Mouse (Mus musculus): ENCODE measurements around the gene Alpk3. TPM values are rescaled to one million over a fixed set of nuclear protein-coding genes. Genes with fewer than 3 reads are reported as not detected.
"Not testable (repeated sequence)": the region's sequence is repeated elsewhere in the genome, so short reads cannot be mapped to it uniquely, and the experiment has no call there.

Alpk3 gene
- polyA plus RNA-seq, 1 experiment from 2014 or later: 8.4 TPM

DNA sequence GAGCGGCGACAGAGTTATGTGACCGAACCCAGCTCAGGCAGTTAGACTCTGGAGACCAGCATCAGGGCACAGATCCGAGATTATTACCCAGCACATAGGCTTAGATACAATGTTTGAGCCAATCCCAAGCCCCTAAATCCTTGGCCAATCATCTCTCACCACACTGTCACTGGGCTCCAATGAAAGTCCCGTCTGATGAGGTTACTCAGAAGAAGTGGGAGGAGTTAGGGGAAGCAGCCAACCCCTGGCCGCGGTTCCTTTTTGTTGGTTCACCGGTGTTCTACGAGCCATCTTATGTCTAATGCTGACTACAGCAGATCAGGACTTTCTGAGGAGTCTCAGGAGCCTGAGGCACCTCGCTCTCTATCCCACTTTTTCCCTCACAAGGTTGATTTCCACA, 94.9 kb downstream of the Alpk3 start:
- ATAC-seq: no peak
- Histone ChIP-seq H3K27ac (ENCODE audit: low read length) (no peak overlapping the region), H3K9ac (ENCODE audit: low read depth, low read length) (no peak overlapping the region), H3K27me3 (replicated peaks; ENCODE audit: control insufficient read depth, insufficient read depth, low read length) (no peaks in the 10 kb centered on the region), H3K9me3 (ENCODE audit: control insufficient read depth, low read length) (peaks cover 5% of the 10 kb centered on the region; the same call in 1 of the 2 replicates), H3K36me3 (ENCODE audit: control insufficient read depth, insufficient read depth, low read length) (no peaks in the 10 kb centered on the region), H3K4me3 (ENCODE audit: low read length) (no peak overlapping the region), H3K4me1 (ENCODE audit: control insufficient read depth, insufficient read depth, low read length) (no peaks in the 10 kb centered on the region), H3K4me2 (ENCODE audit: low read depth, low read length) (no peak overlapping the region)
- 89% methylated on average over 10 of the region's 10 CpGs for WGBS

DNA sequence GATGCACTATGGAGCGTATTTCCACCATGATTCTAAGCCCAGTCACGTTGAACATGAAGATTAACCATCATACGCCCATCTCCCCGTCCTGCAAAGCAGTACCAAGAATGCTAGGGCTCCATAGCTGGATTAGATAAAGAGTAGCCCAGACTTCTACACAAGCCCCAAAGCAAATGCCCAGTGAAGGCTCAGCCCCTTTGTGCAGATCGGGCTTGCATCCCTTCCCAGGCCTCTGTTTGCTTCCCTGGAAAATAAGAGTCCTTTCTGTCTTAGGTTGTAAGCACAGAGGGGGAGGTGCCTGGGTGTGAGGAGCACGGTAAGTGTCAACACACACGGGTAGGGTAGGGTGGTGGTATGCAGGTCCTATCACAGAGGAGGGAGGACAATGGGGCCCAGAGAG, 95.4 kb downstream of the Alpk3 start:
- no peak overlapping the region for H3K4me2 ChIP-seq (ENCODE audit: low read depth, low read length)
- H3K27ac ChIP-seq (ENCODE audit: low read length): no peak overlapping the region
- no peak for ATAC-seq
- 0 out of 2 replicates have a peak, but pooled peaks cover 2% of the 10 kb centered on the region for H3K4me1 ChIP-seq (ENCODE audit: control insufficient read depth, insufficient read depth, low read length)
- no peak overlapping the region for H3K4me3 ChIP-seq (ENCODE audit: low read length)
- H3K9me3 ChIP-seq (ENCODE audit: control insufficient read depth, low read length): peaks cover 5% of the 10 kb centered on the region; the same call in 1 of the 2 replicates
- no peaks in the 10 kb centered on the region for H3K36me3 ChIP-seq (ENCODE audit: control insufficient read depth, insufficient read depth, low read length)
- H3K9ac ChIP-seq (ENCODE audit: low read depth, low read length): no peak overlapping the region
- H3K27me3 ChIP-seq (replicated peaks; ENCODE audit: control insufficient read depth, insufficient read depth, low read length): no peaks in the 10 kb centered on the region
- 72% methylated on average over 7 of the region's 7 CpGs for WGBS

DNA sequence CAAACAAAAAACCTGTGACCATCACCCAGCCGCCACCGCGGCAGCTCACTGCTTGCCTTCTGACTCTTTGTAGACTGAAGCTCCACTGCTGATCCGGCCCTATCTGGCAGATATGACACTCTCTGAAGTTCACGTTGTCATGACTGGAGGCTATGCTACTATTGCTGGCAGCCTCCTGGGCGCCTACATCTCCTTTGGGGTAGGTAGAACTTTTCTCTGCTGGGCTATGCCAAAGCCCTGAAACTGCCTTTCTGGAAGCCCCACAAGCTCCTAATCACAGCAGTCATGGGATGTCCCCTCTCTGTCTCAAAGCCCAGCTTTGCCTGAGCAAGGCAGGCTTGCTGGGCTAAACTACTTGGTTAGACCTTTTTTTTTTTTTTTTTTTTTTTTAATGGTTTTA, 95.9 kb downstream of the Alpk3 start:
- peaks cover 6% of the 10 kb centered on the region; the same call in 1 of the 2 replicates for H3K4me1 ChIP-seq (ENCODE audit: control insufficient read depth, insufficient read depth, low read length)
- H3K9ac ChIP-seq (ENCODE audit: low read depth, low read length): no peak overlapping the region
- WGBS: 81% methylated on average over 6 of the region's 6 CpGs
- no peaks in the 10 kb centered on the region for H3K27me3 ChIP-seq (replicated peaks; ENCODE audit: control insufficient read depth, insufficient read depth, low read length)
- no peak for ATAC-seq
- H3K36me3 ChIP-seq (ENCODE audit: control insufficient read depth, insufficient read depth, low read length): no peaks in the 10 kb centered on the region
- peaks cover 5% of the 10 kb centered on the region; the same call in 1 of the 2 replicates for H3K9me3 ChIP-seq (ENCODE audit: control insufficient read depth, low read length)
- H3K27ac ChIP-seq (ENCODE audit: low read length): no peak overlapping the region
- no peak overlapping the region for H3K4me3 ChIP-seq (ENCODE audit: low read length)
- no peak overlapping the region for H3K4me2 ChIP-seq (ENCODE audit: low read depth, low read length)

DNA sequence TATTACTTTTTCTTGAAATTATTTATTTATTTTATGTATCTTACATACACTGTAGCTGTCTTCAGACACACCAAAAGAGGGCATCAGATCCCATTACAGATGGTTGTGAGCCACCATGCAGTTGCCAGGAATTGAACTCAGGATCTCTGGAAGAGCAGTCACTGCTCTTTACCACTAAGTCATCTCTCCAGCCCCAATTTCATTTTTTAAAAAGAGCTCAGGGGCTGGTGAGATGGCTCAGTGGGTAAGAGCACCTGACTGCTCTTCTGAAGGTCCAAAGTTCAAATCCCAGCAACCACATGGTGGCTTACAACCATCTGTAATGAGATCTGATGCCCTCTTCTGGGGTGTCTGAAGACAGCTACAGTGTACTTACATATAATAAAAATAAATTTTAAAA, 96.8 kb downstream of the Alpk3 start:
- not testable (repeated sequence) for ATAC-seq
- peaks cover 10% of the 10 kb centered on the region; the same call in 1 of the 2 replicates for H3K4me1 ChIP-seq (ENCODE audit: control insufficient read depth, insufficient read depth, low read length)

DNA sequence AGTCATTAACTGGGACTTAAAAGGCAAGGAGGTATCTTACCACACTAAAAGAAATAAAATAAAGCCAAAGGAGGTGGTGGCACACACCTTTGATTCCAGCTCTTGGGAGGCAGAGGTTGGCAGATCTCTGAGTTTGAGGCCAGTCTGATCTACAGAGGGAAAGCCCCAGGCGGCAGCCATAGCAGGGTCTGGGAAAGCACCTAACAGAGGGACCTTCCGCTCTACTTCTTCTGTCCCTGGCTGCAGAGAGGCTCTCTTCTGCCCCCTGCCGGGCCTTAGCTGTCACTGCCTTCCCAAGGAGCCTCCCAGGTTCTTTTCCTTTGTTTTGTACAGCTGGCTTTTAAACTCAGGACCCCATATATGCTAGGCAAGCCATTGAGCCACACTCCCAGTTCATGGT, 97.6 kb downstream of the Alpk3 start:
- peak; percentile 59 for ATAC-seq
- WGBS: 2% methylated on average over 3 of the region's 3 CpGs
- H3K9me3 ChIP-seq (ENCODE audit: control insufficient read depth, low read length): peaks cover 5% of the 10 kb centered on the region; the same call in 1 of the 2 replicates
- H3K27ac ChIP-seq (ENCODE audit: low read length): no peak overlapping the region
- H3K4me1 ChIP-seq (ENCODE audit: control insufficient read depth, insufficient read depth, low read length): peaks cover 11% of the 10 kb centered on the region; the same call in 1 of the 2 replicates
- peak overlapping the region; percentile 24; the same call in 1 of the 2 replicates for H3K9ac ChIP-seq (ENCODE audit: low read depth, low read length)
- H3K4me2 ChIP-seq (ENCODE audit: low read depth, low read length): no peak overlapping the region
- no peaks in the 10 kb centered on the region for H3K36me3 ChIP-seq (ENCODE audit: control insufficient read depth, insufficient read depth, low read length)
- H3K27me3 ChIP-seq (replicated peaks; ENCODE audit: control insufficient read depth, insufficient read depth, low read length): no peaks in the 10 kb centered on the region
- H3K4me3 ChIP-seq (ENCODE audit: low read length): no peak overlapping the region

More for the DNA sequence above, 96.8 kb downstream of the Alpk3 start:
- not testable (repeated sequence) for H3K36me3 ChIP-seq (ENCODE audit: control insufficient read depth, insufficient read depth, low read length); H3K27ac ChIP-seq (ENCODE audit: low read length); H3K4me3 ChIP-seq (ENCODE audit: low read length); H3K4me2 ChIP-seq (ENCODE audit: low read depth, low read length); H3K9ac ChIP-seq (ENCODE audit: low read depth, low read length); H3K27me3 ChIP-seq (replicated peaks; ENCODE audit: control insufficient read depth, insufficient read depth, low read length); H3K9me3 ChIP-seq (ENCODE audit: control insufficient read depth, low read length)

Other genes with a start within 250 kb of the Alpk3 start
- gene Iqgap1, start 231.6 kb upstream of the Alpk3 start, polyA plus RNA-seq (2015; fragmentation: Nextera tagmentation; extraction: Ambion mirVana): 64.3 and 66.2 TPM in 2 replicates
- 1.4 TPM in 2 replicates for gene Zscan2, start 196.7 kb upstream of the Alpk3 start, polyA plus RNA-seq (2015; fragmentation: Nextera tagmentation; extraction: Ambion mirVana)
- gene Wdr73, start 156.3 kb upstream of the Alpk3 start, polyA plus RNA-seq (2015; fragmentation: Nextera tagmentation; extraction: Ambion mirVana): 27.8 and 33.4 TPM in 2 replicates
- 3.9 and 4.1 TPM in 2 replicates for gene Nmb, start 152.5 kb upstream of the Alpk3 start, polyA plus RNA-seq (2015; fragmentation: Nextera tagmentation; extraction: Ambion mirVana)
- gene Sec11a, start 109.8 kb upstream of the Alpk3 start, polyA plus RNA-seq (2015; fragmentation: Nextera tagmentation; extraction: Ambion mirVana): 234 and 256 TPM in 2 replicates
- gene Zfp592, start 63.9 kb upstream of the Alpk3 start, polyA plus RNA-seq (2015; fragmentation: Nextera tagmentation; extraction: Ambion mirVana): 9.9 and 12.4 TPM in 2 replicates
- 9.1 and 9.5 TPM in 2 replicates for gene Slc28a1, start 57.2 kb downstream of the Alpk3 start, polyA plus RNA-seq (2015; fragmentation: Nextera tagmentation; extraction: Ambion mirVana)
- 1.4 and 1.6 TPM in 2 replicates for gene Pde8a, start 156.0 kb downstream of the Alpk3 start, polyA plus RNA-seq (2015; fragmentation: Nextera tagmentation; extraction: Ambion mirVana)

Measured in intestine, embryonic 16.5 days (tissue).